Mouse (Mus musculus) forebrain, postnatal 0 days (tissue): ENCODE measurements around the gene Ski. TPM values are rescaled to one million over a fixed set of nuclear protein-coding genes. Genes with fewer than 3 reads are reported as not detected.
A peak's percentile ranks its signal among the peaks of the same experiment; 100 is the strongest.

Source experiments
- ATAC-seq: fragments of 200-750 bp; cut with Nextera tagmentation; 2 replicates; pipeline ENCODE4 v1.8.0; 2017; ENCODE audit warnings: mild to moderate bottlenecking, moderate library complexity
- DNase-seq: peaks from one replicate; pipeline ENCODE4 v3.0.0-alpha.2; 2015
- H3K27ac ChIP-seq: fragments of 300-500 bp; sonication (generic); 2 replicates; pipeline ENCODE4 v1.5.1; 2014; ENCODE audit warnings: low read depth, mild to moderate bottlenecking, antibody characterized with exemption, low read length, moderate library complexity, mixed read lengths
- H3K27me3 ChIP-seq: fragments of 300-500 bp; sonication (generic); 2 replicates; pipeline ENCODE4 v1.6.1; 2014; ENCODE audit warnings: mild to moderate bottlenecking, low read length, mixed read lengths; ENCODE audit not compliant: insufficient read depth
- H3K36me3 ChIP-seq: fragments of 300-500 bp; sonication (generic); 2 replicates; pipeline ENCODE4 v1.6.1; 2014; ENCODE audit warnings: mild to moderate bottlenecking, moderate library complexity; ENCODE audit not compliant: insufficient read depth
- H3K4me1 ChIP-seq: fragments of 300-500 bp; sonication (generic); 2 replicates; pipeline ENCODE4 v1.6.1; 2014; ENCODE audit warnings: antibody characterized with exemption; ENCODE audit not compliant: insufficient read depth
- H3K4me2 ChIP-seq: fragments of 300-500 bp; sonication (generic); 2 replicates; pipeline ENCODE4 v1.6.1; 2014; ENCODE audit warnings: low read depth, mild to moderate bottlenecking, moderate library complexity
- H3K4me3 ChIP-seq: fragments of 300-500 bp; sonication (generic); 2 replicates; pipeline ENCODE4 v1.5.1; 2014; ENCODE audit warnings: low read depth, low read length, mixed read lengths
- H3K9ac ChIP-seq: fragments of 300-500 bp; sonication (generic); 2 replicates; pipeline ENCODE4 v1.6.1; 2014; ENCODE audit warnings: mild to moderate bottlenecking
- H3K9me3 ChIP-seq: fragments of 300-500 bp; sonication (generic); 2 replicates; pipeline ENCODE4 v1.6.1; 2016; ENCODE audit warnings: low read length
- CTCF ChIP-seq: sonication (generic); IDR thresholded peaks from 2 replicates; pipeline ENCODE4 v1.5.1; 2016; ENCODE audit warnings: antibody characterized with exemption, control low read depth, low read depth
- WGBS: fragments of 180-500 bp; shearing (Covaris S2); extraction: QIAGEN DNeasy Blood & Tissue Kit; methylation state at CpG from one replicate; pipeline ENCODE4 v1.1.7; 2014; 5-methylcytosine and 5-hydroxymethylcytosine counted together
- polyA plus RNA-seq: library from polyadenylated mRNA; unstranded; fragments of >200 nt; fragmentation: Nextera tagmentation; extraction: Ambion mirVana; gene quantifications from 2 replicates; pipeline ENCODE4 v1.2.1, GENCODE M21; 2015
- total RNA-seq: library from RNA; depleted of rRNA; stranded (reverse); fragments of >200 nt; gene quantifications from 2 replicates; pipeline ENCODE4 v1.2.3, GENCODE M21; 2014; rRNA removed

The Ski gene
- total and polyA plus RNA-seq, 2 experiments from 2014 or later: 12.2 to 68.7 TPM

GRCm38 (mm10) chr4:155116607-155117006 is 105.8 kb downstream of the Ski start:
- no peak overlapping the region for H3K9ac ChIP-seq
- WGBS: 95% methylated on average over 4 of the region's 4 CpGs

GRCm38 (mm10) chr4:155113766-155114410 is 108.5 kb downstream of the Ski start:
- peaks cover 3% of the 10 kb centered on the region; the same call in 1 of the 2 replicates for H3K4me1 ChIP-seq
- H3K9ac ChIP-seq: 0 out of 2 replicates have a peak overlapping the region, but pooled peaks have one; percentile 18
- WGBS: 55% methylated on average over 8 of the region's 8 CpGs
- no peaks in the 10 kb centered on the region for H3K36me3 ChIP-seq
- H3K4me3 ChIP-seq: no peak overlapping the region
- peak; percentile 65 for ATAC-seq
- H3K27me3 ChIP-seq: no peaks in the 10 kb centered on the region
- H3K27ac ChIP-seq: peak overlapping the region; percentile 70
- no peaks in the 10 kb centered on the region for H3K9me3 ChIP-seq
- H3K4me2 ChIP-seq: no peak overlapping the region
- peak; percentile 59 for DNase-seq
- no peak for TF ChIP-seq CTCF

More at GRCm38 (mm10) chr4:155116607-155117006, 105.8 kb downstream of the Ski start:
- DNase-seq (no peak), ATAC-seq (no peak)
- H3K4me1 ChIP-seq: peaks cover 3% of the 10 kb centered on the region; the same call in 1 of the 2 replicates
- H3K27me3 ChIP-seq: no peaks in the 10 kb centered on the region
- H3K9me3 ChIP-seq: no peaks in the 10 kb centered on the region
- H3K4me3 ChIP-seq: no peak overlapping the region
- TF ChIP-seq CTCF: no peak
- H3K36me3 ChIP-seq: no peaks in the 10 kb centered on the region
- no peak overlapping the region for H3K4me2 ChIP-seq
- H3K27ac ChIP-seq: no peak overlapping the region

GRCm38 (mm10) chr4:155109471-155109870 is 112.9 kb downstream of the Ski start:
- 73% methylated on average over 5 of the region's 5 CpGs for WGBS
- Histone ChIP-seq H3K27ac (no peak overlapping the region), H3K4me2 (no peak overlapping the region), H3K9ac (no peak overlapping the region), H3K27me3 (no peaks in the 10 kb centered on the region), H3K36me3 (no peaks in the 10 kb centered on the region), H3K4me1 (peaks cover 3% of the 10 kb centered on the region; the same call in 1 of the 2 replicates), H3K4me3 (no peak overlapping the region), H3K9me3 (no peaks in the 10 kb centered on the region)
- no peak for ATAC-seq
- no peak for TF ChIP-seq CTCF
- DNase-seq: no peak

GRCm38 (mm10) chr4:155107886-155108285 is 114.5 kb downstream of the Ski start:
- H3K4me1 ChIP-seq: no peaks in the 10 kb centered on the region
- H3K9ac ChIP-seq: no peak overlapping the region
- no peaks in the 10 kb centered on the region for H3K36me3 ChIP-seq
- no peak overlapping the region for H3K4me3 ChIP-seq
- ATAC-seq (no peak), DNase-seq (no peak)
- 92% methylated on average over 4 of the region's 4 CpGs for WGBS
- TF ChIP-seq CTCF: no peak
- H3K27me3 ChIP-seq: no peaks in the 10 kb centered on the region
- H3K27ac ChIP-seq: no peak overlapping the region
- H3K4me2 ChIP-seq: no peak overlapping the region
- no peaks in the 10 kb centered on the region for H3K9me3 ChIP-seq

Other genes with a start within 250 kb of the Ski start
- gene Plch2, start 165.8 kb downstream of the Ski start, total RNA-seq: 32.1 and 42.1 TPM in 2 replicates
- gene Plch2, start 165.8 kb downstream of the Ski start, polyA plus RNA-seq: 11.7 and 17.4 TPM in 2 replicates
- gene Pex10, start 155.6 kb downstream of the Ski start, total RNA-seq: 16.9 and 18.5 TPM in 2 replicates
- 14.0 and 14.1 TPM in 2 replicates for gene Pex10, start 155.6 kb downstream of the Ski start, polyA plus RNA-seq
- gene Rer1, start 136.2 kb downstream of the Ski start, total RNA-seq: 92.4 and 116 TPM in 2 replicates
- 136 and 140 TPM in 2 replicates for gene Rer1, start 136.2 kb downstream of the Ski start, polyA plus RNA-seq
- gene Morn1, start 136.0 kb downstream of the Ski start, total RNA-seq: 6.0 and 7.4 TPM in 2 replicates
- gene Morn1, start 136.0 kb downstream of the Ski start, polyA plus RNA-seq: 8.2 and 9.7 TPM in 2 replicates
- 48.7 and 51.8 TPM in 2 replicates for gene Faap20, start 27.2 kb upstream of the Ski start, total RNA-seq
- gene Faap20, start 27.2 kb upstream of the Ski start, polyA plus RNA-seq: 59.9 and 60.7 TPM in 2 replicates
- 92.5 and 108 TPM in 2 replicates for gene Prkcz, start 138.8 kb upstream of the Ski start, total RNA-seq
- gene Prkcz, start 138.8 kb upstream of the Ski start, polyA plus RNA-seq: 98.9 and 103 TPM in 2 replicates
- 6.1 and 7.1 TPM in 2 replicates for gene Gabrd, start 175.5 kb upstream of the Ski start, total RNA-seq
- gene Gabrd, start 175.5 kb upstream of the Ski start, polyA plus RNA-seq: 3.8 and 5.1 TPM in 2 replicates
- 7.2 and 10.8 TPM in 2 replicates for gene Cfap74, start 186.6 kb upstream of the Ski start, total RNA-seq
- gene Cfap74, start 186.6 kb upstream of the Ski start, polyA plus RNA-seq: 5.1 and 6.6 TPM in 2 replicates
- gene Tmem52, start 246.5 kb upstream of the Ski start, total RNA-seq: 0.52 TPM in 1 of 2 replicates, not detected in the other
- gene Tmem52, start 246.5 kb upstream of the Ski start, polyA plus RNA-seq: 0.23 and 0.29 TPM in 2 replicates